Mouse (Mus musculus): ENCODE results near the gene Gm10197. TPM values are rescaled to one million over a fixed set of nuclear protein-coding genes. Genes with fewer than 3 reads are reported as not detected.

Gene Gm10197
- polyA plus RNA-seq (2015; fragmentation: Nextera tagmentation; extraction: Ambion mirVana), result not detected in 2 replicates

GRCm38 (mm10) chr19:53371666-53372065 lies at the start of gene Gm10197:
TSS of gene Gm10197 (minus strand) at chr19:53371766.
- H3K4me1 ChIP-seq, result peaks cover 38% of the 10 kb centered on the region
- 73% methylated on average over 13 of the region's 13 CpGs for WGBS
- H3K27me3 ChIP-seq (replicated peaks), result no peaks in the 10 kb centered on the region
- no peak within 1 kb of the TSS for H3K9ac ChIP-seq
- no peaks in the 10 kb centered on the region for H3K9me3 ChIP-seq
- peaks cover 61% of the 10 kb centered on the region for H3K36me3 ChIP-seq
- H3K4me2 ChIP-seq, result no peak within 1 kb of the TSS
- ATAC-seq (ENCODE audit: extremely low read depth, insufficient number of reproducible peaks, low FRiP score, low TSS enrichment), result no peak
- H3K4me3 ChIP-seq, result no peak within 1 kb of the TSS
- no peak within 1 kb of the TSS for H3K27ac ChIP-seq (replicated peaks)

GRCm38 (mm10) chr19:53420924-53421582 lies 49.5 kb upstream of the Gm10197 start:
- ATAC-seq (ENCODE audit: extremely low read depth, insufficient number of reproducible peaks, low FRiP score, low TSS enrichment), result peak; percentile 79; the same call in 1 of the 2 replicates
- 2% methylated on average over 19 of the region's 19 CpGs for whole genome bisulfite sequencing

GRCm38 (mm10) chr19:53419834-53420233 lies 48.3 kb upstream of the Gm10197 start:
- no peaks in the 10 kb centered on the region for H3K36me3 ChIP-seq
- no peak overlapping the region for H3K9ac ChIP-seq
- no peaks in the 10 kb centered on the region for H3K27me3 ChIP-seq (replicated peaks)
- H3K4me2 ChIP-seq, result no peak overlapping the region
- no peak overlapping the region for H3K27ac ChIP-seq (replicated peaks)
- 37% methylated on average over 5 of the region's 5 CpGs for WGBS
- ATAC-seq (ENCODE audit: extremely low read depth, insufficient number of reproducible peaks, low FRiP score, low TSS enrichment), result no peak
- H3K4me3 ChIP-seq, result no peak overlapping the region
- H3K4me1 ChIP-seq, result peaks cover 35% of the 10 kb centered on the region
- H3K9me3 ChIP-seq, result no peaks in the 10 kb centered on the region

More at GRCm38 (mm10) chr19:53420924-53421582, 49.5 kb upstream of the Gm10197 start:
- H3K9me3 ChIP-seq, result no peaks in the 10 kb centered on the region
- no peaks in the 10 kb centered on the region for H3K36me3 ChIP-seq
- H3K4me1 ChIP-seq, result peaks cover 34% of the 10 kb centered on the region
- H3K27ac ChIP-seq (replicated peaks), result peak overlapping the region; percentile 89
- H3K9ac ChIP-seq, result peak overlapping the region; percentile 79
- no peaks in the 10 kb centered on the region for H3K27me3 ChIP-seq (replicated peaks)
- peak overlapping the region; percentile 87 for H3K4me2 ChIP-seq
- peak overlapping the region; percentile 57 for H3K4me3 ChIP-seq

- Histone ChIP-seq H3K4me2 (0 out of 2 replicates have a peak overlapping the region, but pooled peaks have one; percentile 8), H3K4me1 (peaks cover 40% of the 10 kb centered on the region), H3K27me3 (replicated peaks) (no peaks in the 10 kb centered on the region), H3K27ac (replicated peaks) (no peak overlapping the region), H3K4me3 (no peak overlapping the region), H3K9me3 (no peaks in the 10 kb centered on the region), H3K36me3 (no peaks in the 10 kb centered on the region), H3K9ac (no peak overlapping the region)
- no peak for ATAC-seq (ENCODE audit: extremely low read depth, insufficient number of reproducible peaks, low FRiP score, low TSS enrichment)
- 75% methylated on average over 17 of the region's 17 CpGs for WGBS
These were observed 43.6 kb upstream of the Gm10197 start for GRCm38 (mm10) chr19:53415198-53415597.

GRCm38 (mm10) chr19:53414650-53415049 lies 43.1 kb upstream of the Gm10197 start:
- Histone ChIP-seq H3K36me3 (no peaks in the 10 kb centered on the region), H3K4me1 (peaks cover 45% of the 10 kb centered on the region), H3K4me3 (no peak overlapping the region), H3K9me3 (no peaks in the 10 kb centered on the region), H3K27me3 (replicated peaks) (no peaks in the 10 kb centered on the region), H3K9ac (no peak overlapping the region), H3K4me2 (no peak overlapping the region), H3K27ac (replicated peaks) (no peak overlapping the region)
- ATAC-seq (ENCODE audit: extremely low read depth, insufficient number of reproducible peaks, low FRiP score, low TSS enrichment), result no peak
- WGBS, result 39% methylated on average over 11 of the region's 11 CpGs

GRCm38 (mm10) chr19:53413617-53414380 lies 42.2 kb upstream of the Gm10197 start:
- no peak for ATAC-seq (ENCODE audit: extremely low read depth, insufficient number of reproducible peaks, low FRiP score, low TSS enrichment)

GRCm38 (mm10) chr19:53412149-53412848 lies 40.7 kb upstream of the Gm10197 start:
- WGBS, result 10% methylated on average over 6 of the region's 6 CpGs
- ATAC-seq (ENCODE audit: extremely low read depth, insufficient number of reproducible peaks, low FRiP score, low TSS enrichment), result no peak
- H3K9ac ChIP-seq, result peak overlapping the region; percentile 55; the same call in 1 of the 2 replicates

More at GRCm38 (mm10) chr19:53413617-53414380, 42.2 kb upstream of the Gm10197 start:
- Histone ChIP-seq H3K27ac (replicated peaks) (peak overlapping the region; percentile 56), H3K27me3 (replicated peaks) (no peaks in the 10 kb centered on the region), H3K4me1 (peaks cover 45% of the 10 kb centered on the region), H3K4me2 (no peak overlapping the region), H3K9me3 (no peaks in the 10 kb centered on the region), H3K36me3 (no peaks in the 10 kb centered on the region), H3K9ac (no peak overlapping the region), H3K4me3 (no peak overlapping the region)
- WGBS, result 73% methylated on average over 15 of the region's 15 CpGs

GRCm38 (mm10) chr19:53409663-53410307 lies 38.2 kb upstream of the Gm10197 start:
- H3K4me1 ChIP-seq, result peaks cover 43% of the 10 kb centered on the region
- ATAC-seq (ENCODE audit: extremely low read depth, insufficient number of reproducible peaks, low FRiP score, low TSS enrichment), result no peak
- H3K9me3 ChIP-seq, result no peaks in the 10 kb centered on the region
- H3K4me3 ChIP-seq, result 0 out of 2 replicates have a peak overlapping the region, but pooled peaks have one; percentile 7
- no peaks in the 10 kb centered on the region for H3K36me3 ChIP-seq
- H3K9ac ChIP-seq, result peak overlapping the region; percentile 47
- 0 out of 2 replicates have a peak overlapping the region, but pooled peaks have one; percentile 26 for H3K27ac ChIP-seq (replicated peaks)
- 44% methylated on average over 17 of the region's 17 CpGs for WGBS
- no peaks in the 10 kb centered on the region for H3K27me3 ChIP-seq (replicated peaks)
- peak overlapping the region; percentile 48 for H3K4me2 ChIP-seq

More at GRCm38 (mm10) chr19:53412149-53412848, 40.7 kb upstream of the Gm10197 start:
- H3K36me3 ChIP-seq, result no peaks in the 10 kb centered on the region
- no peak overlapping the region for H3K4me2 ChIP-seq
- no peaks in the 10 kb centered on the region for H3K27me3 ChIP-seq (replicated peaks)
- peak overlapping the region; percentile 82 for H3K27ac ChIP-seq (replicated peaks)
- H3K9me3 ChIP-seq, result no peaks in the 10 kb centered on the region
- peaks cover 45% of the 10 kb centered on the region for H3K4me1 ChIP-seq
- no peak overlapping the region for H3K4me3 ChIP-seq

GRCm38 (mm10) chr19:53408398-53408797 lies 36.8 kb upstream of the Gm10197 start:
- Histone ChIP-seq H3K4me1 (peaks cover 33% of the 10 kb centered on the region), H3K4me2 (no peak overlapping the region), H3K27ac (replicated peaks) (no peak overlapping the region), H3K36me3 (no peaks in the 10 kb centered on the region), H3K9ac (no peak overlapping the region), H3K9me3 (no peaks in the 10 kb centered on the region), H3K27me3 (replicated peaks) (no peaks in the 10 kb centered on the region), H3K4me3 (no peak overlapping the region)
- WGBS, result 82% methylated on average over 8 of the region's 8 CpGs
- no peak for ATAC-seq (ENCODE audit: extremely low read depth, insufficient number of reproducible peaks, low FRiP score, low TSS enrichment)

- H3K27me3 ChIP-seq (replicated peaks), result no peaks in the 10 kb centered on the region
- H3K9ac ChIP-seq, result no peak overlapping the region
- H3K4me2 ChIP-seq, result no peak overlapping the region
- peaks cover 29% of the 10 kb centered on the region for H3K4me1 ChIP-seq
- H3K4me3 ChIP-seq, result no peak overlapping the region
- no peaks in the 10 kb centered on the region for H3K9me3 ChIP-seq
- no peak for ATAC-seq (ENCODE audit: extremely low read depth, insufficient number of reproducible peaks, low FRiP score, low TSS enrichment)
- H3K36me3 ChIP-seq, result no peaks in the 10 kb centered on the region
- no peak overlapping the region for H3K27ac ChIP-seq (replicated peaks)
- 31% methylated on average over 2 of the region's 2 CpGs for WGBS
These were observed 35.8 kb upstream of the Gm10197 start for GRCm38 (mm10) chr19:53407350-53407749.
